Mouse (Mus musculus) megakaryocyte, embryonic 14.5 days (primary cell): ENCODE measurements around the gene Gpr19. TPM values are rescaled to one million over a fixed set of nuclear protein-coding genes. Genes with fewer than 3 reads are reported as not detected.

Experiments used
- H3K27me3 ChIP-seq: replicated peaks from 2 replicates; pipeline ENCODE3; 2012; ENCODE audit warnings: inconsistent platforms
- H3K36me3 ChIP-seq: replicated peaks from 2 replicates; pipeline ENCODE3; 2012; ENCODE audit warnings: low read length, inconsistent platforms, mixed read lengths
- H3K4me1 ChIP-seq: 2 replicates; pipeline ENCODE4 v1.6.1; 2012; ENCODE audit warnings: inconsistent platforms
- H3K4me3 ChIP-seq: replicated peaks from 2 replicates; pipeline ENCODE3; 2012; ENCODE audit warnings: moderate library complexity, mild to moderate bottlenecking, inconsistent platforms
- H3K9me3 ChIP-seq: 2 replicates; pipeline ENCODE4 v1.6.1; 2012; ENCODE audit warnings: inconsistent platforms
- FLI1 ChIP-seq: IDR thresholded peaks from 2 replicates; pipeline ENCODE4 v1.6.1; 2012; ENCODE audit warnings: low read length, inconsistent platforms, mixed read lengths
- GATA1 ChIP-seq: IDR thresholded peaks from 3 replicates; pipeline ENCODE4 v1.6.1; 2012; ENCODE audit warnings: mixed read lengths, low read length, inconsistent platforms, borderline replicate concordance
- polyA plus RNA-seq: library from polyadenylated mRNA; stranded (reverse); fragments of >175 nt; gene quantifications from 2 replicates; pipeline ENCODE4 v1.2.3, GENCODE M21; 2012; ENCODE audit warnings: low replicate concordance; ENCODE audit not compliant: insufficient read depth

Gene Gpr19
- polyA plus RNA-seq, 1 experiment = 0.62 TPM

GRCm38 (mm10) chr6:134860275-134860674 lies 38.1 kb downstream of the Gpr19 start:
- TF ChIP-seq GATA1 (no peak), FLI1 (no peak)
- no peak overlapping the region for H3K4me3 ChIP-seq
- no peaks in the 10 kb centered on the region for H3K9me3 ChIP-seq
- peaks cover 33% of the 10 kb centered on the region for H3K36me3 ChIP-seq
- H3K4me1 ChIP-seq = peaks cover 3% of the 10 kb centered on the region; the same call in 1 of the 2 replicates
- no peaks in the 10 kb centered on the region for H3K27me3 ChIP-seq

GRCm38 (mm10) chr6:134859021-134859420 lies 39.4 kb downstream of the Gpr19 start:
- Histone ChIP-seq H3K36me3 (peaks cover 38% of the 10 kb centered on the region), H3K4me1 (peaks cover 3% of the 10 kb centered on the region; the same call in 1 of the 2 replicates)

GRCm38 (mm10) chr6:134855926-134856325 lies 42.5 kb downstream of the Gpr19 start:
- H3K36me3 ChIP-seq = peaks cover 61% of the 10 kb centered on the region
- no peak overlapping the region for H3K4me3 ChIP-seq
- no peak for TF ChIP-seq GATA1
- TF ChIP-seq FLI1 = no peak
- H3K4me1 ChIP-seq = no peaks in the 10 kb centered on the region
- H3K27me3 ChIP-seq = no peaks in the 10 kb centered on the region
- H3K9me3 ChIP-seq = no peaks in the 10 kb centered on the region

More at GRCm38 (mm10) chr6:134859021-134859420, 39.4 kb downstream of the Gpr19 start:
- Histone ChIP-seq H3K9me3 (no peaks in the 10 kb centered on the region), H3K27me3 (no peaks in the 10 kb centered on the region), H3K4me3 (no peak overlapping the region)
- TF ChIP-seq FLI1 (no peak), GATA1 (no peak)

GRCm38 (mm10) chr6:134854782-134855181 lies 43.6 kb downstream of the Gpr19 start:
- H3K4me1 ChIP-seq = peaks cover 3% of the 10 kb centered on the region
- TF ChIP-seq FLI1 (no peak), GATA1 (no peak)
- H3K27me3 ChIP-seq = no peaks in the 10 kb centered on the region
- no peak overlapping the region for H3K4me3 ChIP-seq
- no peaks in the 10 kb centered on the region for H3K9me3 ChIP-seq
- peaks cover 72% of the 10 kb centered on the region for H3K36me3 ChIP-seq

GRCm38 (mm10) chr6:134849985-134850384 lies 48.4 kb downstream of the Gpr19 start:
- H3K4me3 ChIP-seq = peak overlapping the region; percentile 59
- H3K36me3 ChIP-seq = peaks cover 50% of the 10 kb centered on the region
- H3K27me3 ChIP-seq = no peaks in the 10 kb centered on the region
- no peaks in the 10 kb centered on the region for H3K9me3 ChIP-seq
- TF ChIP-seq FLI1 = no peak
- TF ChIP-seq GATA1 = no peak
- peaks cover 28% of the 10 kb centered on the region for H3K4me1 ChIP-seq

- H3K9me3 ChIP-seq = no peaks in the 10 kb centered on the region
- no peak overlapping the region for H3K4me3 ChIP-seq
- no peaks in the 10 kb centered on the region for H3K27me3 ChIP-seq
- H3K4me1 ChIP-seq = peaks cover 28% of the 10 kb centered on the region
- no peak for TF ChIP-seq FLI1
- peaks cover 50% of the 10 kb centered on the region for H3K36me3 ChIP-seq
Measured at GRCm38 (mm10) chr6:134849461-134849860, 48.9 kb downstream of the Gpr19 start.

- peaks cover 49% of the 10 kb centered on the region for H3K36me3 ChIP-seq
- H3K4me1 ChIP-seq = peaks cover 36% of the 10 kb centered on the region
- no peaks in the 10 kb centered on the region for H3K9me3 ChIP-seq
- H3K27me3 ChIP-seq = no peaks in the 10 kb centered on the region
- TF ChIP-seq GATA1 (no peak), FLI1 (no peak)
- H3K4me3 ChIP-seq = no peak overlapping the region
Measured at GRCm38 (mm10) chr6:134848197-134848890, 50.0 kb downstream of the Gpr19 start.

- H3K27me3 ChIP-seq = no peaks in the 10 kb centered on the region
- H3K4me1 ChIP-seq = peaks cover 38% of the 10 kb centered on the region
- TF ChIP-seq GATA1 (no peak), FLI1 (no peak)
- peaks cover 47% of the 10 kb centered on the region for H3K36me3 ChIP-seq
- H3K9me3 ChIP-seq = no peaks in the 10 kb centered on the region
- no peak overlapping the region for H3K4me3 ChIP-seq
Measured at GRCm38 (mm10) chr6:134847550-134847949, 50.8 kb downstream of the Gpr19 start.

- peaks cover 36% of the 10 kb centered on the region for H3K36me3 ChIP-seq
- H3K4me1 ChIP-seq = peaks cover 38% of the 10 kb centered on the region
- H3K27me3 ChIP-seq = no peaks in the 10 kb centered on the region
- no peaks in the 10 kb centered on the region for H3K9me3 ChIP-seq
- H3K4me3 ChIP-seq = no peak overlapping the region
- no peak for TF ChIP-seq FLI1
- TF ChIP-seq GATA1 = no peak
Measured at GRCm38 (mm10) chr6:134846308-134846707, 52.1 kb downstream of the Gpr19 start.

- Histone ChIP-seq H3K27me3 (no peaks in the 10 kb centered on the region), H3K9me3 (no peaks in the 10 kb centered on the region), H3K4me1 (peaks cover 38% of the 10 kb centered on the region), H3K36me3 (peaks cover 30% of the 10 kb centered on the region), H3K4me3 (no peak overlapping the region)
- TF ChIP-seq GATA1 (no peak), FLI1 (no peak)
Measured at GRCm38 (mm10) chr6:134845726-134846125, 52.7 kb downstream of the Gpr19 start.
